Mouse (Mus musculus): ENCODE results near the gene Cib1. TPM values are rescaled to one million over a fixed set of nuclear protein-coding genes. Genes with fewer than 3 reads are reported as not detected.
A peak's percentile ranks its signal among the peaks of the same experiment; 100 is the strongest.

Cib1 gene
- polyA plus RNA-seq, 1 experiment from 2014 or later: 114 TPM

GRCm38 (mm10) chr7:80267764-80268163 lies 35.2 kb upstream of the Cib1 start:
- H3K4me3 ChIP-seq (ENCODE audit: low read depth, low read length): no peak overlapping the region
- no peak overlapping the region for H3K4me2 ChIP-seq
- peaks cover 20% of the 10 kb centered on the region for H3K36me3 ChIP-seq (ENCODE audit: control insufficient read depth, insufficient read depth, low read length)
- WGBS: 71% methylated on average over 1 of the region's 1 CpGs
- H3K27me3 ChIP-seq (replicated peaks; ENCODE audit: control insufficient read depth, insufficient read depth, low read length): no peaks in the 10 kb centered on the region
- no peak overlapping the region for H3K27ac ChIP-seq (ENCODE audit: low read depth, low read length)
- ATAC-seq (replicated peaks; ENCODE audit: low FRiP score) (no peak), DNase-seq (ENCODE audit: low spot score) (no peak)
- no peak overlapping the region for H3K9ac ChIP-seq (ENCODE audit: low read depth, low read length)
- peaks cover 12% of the 10 kb centered on the region for H3K4me1 ChIP-seq (replicated peaks; ENCODE audit: control insufficient read depth, insufficient read depth, low read length)
- H3K9me3 ChIP-seq (ENCODE audit: control insufficient read depth, low read length): no peaks in the 10 kb centered on the region

GRCm38 (mm10) chr7:80264606-80265005 lies 32.0 kb upstream of the Cib1 start:
- Histone ChIP-seq H3K27ac (ENCODE audit: low read depth, low read length) (no peak overlapping the region), H3K4me2 (no peak overlapping the region), H3K27me3 (replicated peaks; ENCODE audit: control insufficient read depth, insufficient read depth, low read length) (no peaks in the 10 kb centered on the region), H3K36me3 (ENCODE audit: control insufficient read depth, insufficient read depth, low read length) (peaks cover 17% of the 10 kb centered on the region), H3K4me1 (replicated peaks; ENCODE audit: control insufficient read depth, insufficient read depth, low read length) (peaks cover 18% of the 10 kb centered on the region), H3K9me3 (ENCODE audit: control insufficient read depth, low read length) (no peaks in the 10 kb centered on the region), H3K4me3 (ENCODE audit: low read depth, low read length) (no peak overlapping the region), H3K9ac (ENCODE audit: low read depth, low read length) (no peak overlapping the region)
- 95% methylated on average over 12 of the region's 12 CpGs for WGBS
- no peak for DNase-seq (ENCODE audit: low spot score)
- ATAC-seq (replicated peaks; ENCODE audit: low FRiP score): no peak

- 1% methylated on average over 32 of the region's 32 CpGs for WGBS
- H3K36me3 ChIP-seq (ENCODE audit: control insufficient read depth, insufficient read depth, low read length): peaks cover 14% of the 10 kb centered on the region
- no peak for DNase-seq (ENCODE audit: low spot score)
Measured at GRCm38 (mm10) chr7:80261372-80261990, 28.9 kb upstream of the Cib1 start.

GRCm38 (mm10) chr7:80260625-80261371 lies 28.2 kb upstream of the Cib1 start, which contains the start of gene Ngrn:
Ngrn (plus strand) TSS chr7:80261215.
- H3K27me3 ChIP-seq (replicated peaks; ENCODE audit: control insufficient read depth, insufficient read depth, low read length): 0 out of 2 replicates have a peak, but pooled peaks cover 3% of the 10 kb centered on the region
- peak; percentile 84 for DNase-seq (ENCODE audit: low spot score)
- peaks cover 11% of the 10 kb centered on the region for H3K4me1 ChIP-seq (replicated peaks; ENCODE audit: control insufficient read depth, insufficient read depth, low read length)
- peak within 1 kb of the TSS; percentile 91 for H3K9ac ChIP-seq (ENCODE audit: low read depth, low read length)
- ATAC-seq (replicated peaks; ENCODE audit: low FRiP score): peak; percentile 89
- H3K36me3 ChIP-seq (ENCODE audit: control insufficient read depth, insufficient read depth, low read length): peaks cover 11% of the 10 kb centered on the region
- H3K27ac ChIP-seq (ENCODE audit: low read depth, low read length): peak within 1 kb of the TSS; percentile 82
- H3K4me3 ChIP-seq (ENCODE audit: low read depth, low read length): peak within 1 kb of the TSS; percentile 91
- no peaks in the 10 kb centered on the region for H3K9me3 ChIP-seq (ENCODE audit: control insufficient read depth, low read length)
- 22% methylated on average over 40 of the region's 40 CpGs for WGBS
- H3K4me2 ChIP-seq: peak within 1 kb of the TSS; percentile 83

More at GRCm38 (mm10) chr7:80261372-80261990, 28.9 kb upstream of the Cib1 start:
- H3K27ac ChIP-seq (ENCODE audit: low read depth, low read length): peak overlapping the region; percentile 82
- 0 out of 2 replicates have a peak, but pooled peaks cover 3% of the 10 kb centered on the region for H3K27me3 ChIP-seq (replicated peaks; ENCODE audit: control insufficient read depth, insufficient read depth, low read length)
- H3K9ac ChIP-seq (ENCODE audit: low read depth, low read length): peak overlapping the region; percentile 91
- peak overlapping the region; percentile 91 for H3K4me3 ChIP-seq (ENCODE audit: low read depth, low read length)
- H3K4me1 ChIP-seq (replicated peaks; ENCODE audit: control insufficient read depth, insufficient read depth, low read length): peaks cover 11% of the 10 kb centered on the region
- peak overlapping the region; percentile 83 for H3K4me2 ChIP-seq
- ATAC-seq (replicated peaks; ENCODE audit: low FRiP score): peak; percentile 75
- H3K9me3 ChIP-seq (ENCODE audit: control insufficient read depth, low read length): no peaks in the 10 kb centered on the region

GRCm38 (mm10) chr7:80257706-80258105 lies 25.1 kb upstream of the Cib1 start:
- Histone ChIP-seq H3K27ac (ENCODE audit: low read depth, low read length) (no peak overlapping the region), H3K27me3 (replicated peaks; ENCODE audit: control insufficient read depth, insufficient read depth, low read length) (0 out of 2 replicates have a peak, but pooled peaks cover 3% of the 10 kb centered on the region), H3K9me3 (ENCODE audit: control insufficient read depth, low read length) (no peaks in the 10 kb centered on the region), H3K9ac (ENCODE audit: low read depth, low read length) (no peak overlapping the region), H3K4me1 (replicated peaks; ENCODE audit: control insufficient read depth, insufficient read depth, low read length) (peaks cover 16% of the 10 kb centered on the region), H3K36me3 (ENCODE audit: control insufficient read depth, insufficient read depth, low read length) (no peaks in the 10 kb centered on the region), H3K4me2 (no peak overlapping the region), H3K4me3 (ENCODE audit: low read depth, low read length) (no peak overlapping the region)
- ATAC-seq (replicated peaks; ENCODE audit: low FRiP score): no peak
- WGBS: 53% methylated on average over 2 of the region's 2 CpGs
- no peak for DNase-seq (ENCODE audit: low spot score)

GRCm38 (mm10) chr7:80255981-80256380 lies 23.4 kb upstream of the Cib1 start:
- DNase-seq (ENCODE audit: low spot score): no peak
- H3K27ac ChIP-seq (ENCODE audit: low read depth, low read length): no peak overlapping the region
- H3K4me3 ChIP-seq (ENCODE audit: low read depth, low read length): no peak overlapping the region
- 56% methylated on average over 2 of the region's 2 CpGs for WGBS
- H3K4me2 ChIP-seq: no peak overlapping the region
- 0 out of 2 replicates have a peak, but pooled peaks cover 3% of the 10 kb centered on the region for H3K27me3 ChIP-seq (replicated peaks; ENCODE audit: control insufficient read depth, insufficient read depth, low read length)
- no peaks in the 10 kb centered on the region for H3K9me3 ChIP-seq (ENCODE audit: control insufficient read depth, low read length)
- H3K36me3 ChIP-seq (ENCODE audit: control insufficient read depth, insufficient read depth, low read length): no peaks in the 10 kb centered on the region
- peaks cover 10% of the 10 kb centered on the region for H3K4me1 ChIP-seq (replicated peaks; ENCODE audit: control insufficient read depth, insufficient read depth, low read length)
- H3K9ac ChIP-seq (ENCODE audit: low read depth, low read length): no peak overlapping the region
- no peak for ATAC-seq (replicated peaks; ENCODE audit: low FRiP score)

- Histone ChIP-seq H3K4me2 (no peak overlapping the region), H3K9me3 (ENCODE audit: control insufficient read depth, low read length) (no peaks in the 10 kb centered on the region)
- 56% methylated on average over 11 of the region's 11 CpGs for WGBS
Measured at GRCm38 (mm10) chr7:80252886-80253285, 20.3 kb upstream of the Cib1 start.

GRCm38 (mm10) chr7:80252437-80252836 lies 19.8 kb upstream of the Cib1 start:
- peaks cover 5% of the 10 kb centered on the region for H3K4me1 ChIP-seq (replicated peaks; ENCODE audit: control insufficient read depth, insufficient read depth, low read length)
- H3K27me3 ChIP-seq (replicated peaks; ENCODE audit: control insufficient read depth, insufficient read depth, low read length): no peaks in the 10 kb centered on the region
- H3K4me2 ChIP-seq: no peak overlapping the region
- no peak overlapping the region for H3K4me3 ChIP-seq (ENCODE audit: low read depth, low read length)
- DNase-seq (ENCODE audit: low spot score): no peak
- no peak for ATAC-seq (replicated peaks; ENCODE audit: low FRiP score)
- H3K9ac ChIP-seq (ENCODE audit: low read depth, low read length): no peak overlapping the region
- WGBS: 82% methylated on average over 7 of the region's 7 CpGs
- H3K9me3 ChIP-seq (ENCODE audit: control insufficient read depth, low read length): no peaks in the 10 kb centered on the region
- no peak overlapping the region for H3K27ac ChIP-seq (ENCODE audit: low read depth, low read length)
- no peaks in the 10 kb centered on the region for H3K36me3 ChIP-seq (ENCODE audit: control insufficient read depth, insufficient read depth, low read length)

More at GRCm38 (mm10) chr7:80252886-80253285, 20.3 kb upstream of the Cib1 start:
- no peak for DNase-seq (ENCODE audit: low spot score)
- Histone ChIP-seq H3K36me3 (ENCODE audit: control insufficient read depth, insufficient read depth, low read length) (no peaks in the 10 kb centered on the region), H3K4me1 (replicated peaks; ENCODE audit: control insufficient read depth, insufficient read depth, low read length) (peaks cover 5% of the 10 kb centered on the region), H3K27me3 (replicated peaks; ENCODE audit: control insufficient read depth, insufficient read depth, low read length) (no peaks in the 10 kb centered on the region), H3K9ac (ENCODE audit: low read depth, low read length) (no peak overlapping the region), H3K27ac (ENCODE audit: low read depth, low read length) (no peak overlapping the region), H3K4me3 (ENCODE audit: low read depth, low read length) (no peak overlapping the region)
- ATAC-seq (replicated peaks; ENCODE audit: low FRiP score): no peak
